Mouse (Mus musculus): ENCODE data around the gene Mfsd14b.
A peak's percentile ranks its signal among the peaks of the same experiment; 100 is the strongest.

The Mfsd14b gene

GRCm38 (mm10) chr13:65112459-65113110 is at the start of gene Mfsd14b:
Gene Mfsd14b, minus strand, starts transcription at chr13:65112975.
- peak; percentile 94 for DNase-seq (ENCODE audit: low spot score)

- no peak for DNase-seq (ENCODE audit: low spot score)
These were observed 37.2 kb upstream of the Mfsd14b start, which contains the start of gene Olfr466 for GRCm38 (mm10) chr13:65149940-65150339. Gene Olfr466, plus strand, starts transcription at chr13:65150240.

- no peak for DNase-seq (ENCODE audit: low spot score)
These were observed 25.0 kb upstream of the Mfsd14b start, which contains the start of gene Olfr465-ps1 for GRCm38 (mm10) chr13:65137789-65138188. Gene Olfr465-ps1, plus strand, starts transcription at chr13:65138089.

- DNase-seq (ENCODE audit: low spot score), result no peak
These were observed 14.5 kb upstream of the Mfsd14b start for GRCm38 (mm10) chr13:65127063-65127847.

- DNase-seq (ENCODE audit: low spot score), result no peak
These were observed 9.3 kb upstream of the Mfsd14b start for GRCm38 (mm10) chr13:65122111-65122510.

- no peak for DNase-seq (ENCODE audit: low spot score)
These were observed 8.2 kb upstream of the Mfsd14b start for GRCm38 (mm10) chr13:65120984-65121383.

GRCm38 (mm10) chr13:65113239-65113638 is 464 bp upstream of the Mfsd14b start:
- DNase-seq (ENCODE audit: low spot score), result no peak

- no peak for DNase-seq (ENCODE audit: low spot score)
These were observed 814 bp downstream of the Mfsd14b start for GRCm38 (mm10) chr13:65111961-65112360.

GRCm38 (mm10) chr13:65101232-65101631 is 11.5 kb downstream of the Mfsd14b start:
- DNase-seq (ENCODE audit: low spot score), result no peak

- no peak for DNase-seq (ENCODE audit: low spot score)
These were observed 12.1 kb downstream of the Mfsd14b start for GRCm38 (mm10) chr13:65100678-65101077.

GRCm38 (mm10) chr13:65097018-65097417 is 15.8 kb downstream of the Mfsd14b start:
- DNase-seq (ENCODE audit: low spot score), result no peak

GRCm38 (mm10) chr13:65095923-65096322 is 16.9 kb downstream of the Mfsd14b start:
- DNase-seq (ENCODE audit: low spot score), result no peak

GRCm38 (mm10) chr13:65069969-65070368 is 42.8 kb downstream of the Mfsd14b start:
- DNase-seq (ENCODE audit: low spot score), result no peak

GRCm38 (mm10) chr13:65052660-65053059 is 60.1 kb downstream of the Mfsd14b start, which contains the start of gene Prss47:
Gene Prss47, minus strand, starts transcription at chr13:65052760.
- DNase-seq (ENCODE audit: low spot score), result no peak

GRCm38 (mm10) chr13:65035057-65035456 is 77.7 kb downstream of the Mfsd14b start:
- DNase-seq (ENCODE audit: low spot score), result no peak

- no peak for DNase-seq (ENCODE audit: low spot score)
These were observed 80.0 kb downstream of the Mfsd14b start, which contains the start of gene Spata31d1c for GRCm38 (mm10) chr13:65032758-65033157. Gene Spata31d1c, plus strand, starts transcription at chr13:65033058.

All from testis, postnatal 14 days (tissue).